Comparison of ENCODE assay signal across 17 mouse cellular contexts in the genomic region with DNA sequence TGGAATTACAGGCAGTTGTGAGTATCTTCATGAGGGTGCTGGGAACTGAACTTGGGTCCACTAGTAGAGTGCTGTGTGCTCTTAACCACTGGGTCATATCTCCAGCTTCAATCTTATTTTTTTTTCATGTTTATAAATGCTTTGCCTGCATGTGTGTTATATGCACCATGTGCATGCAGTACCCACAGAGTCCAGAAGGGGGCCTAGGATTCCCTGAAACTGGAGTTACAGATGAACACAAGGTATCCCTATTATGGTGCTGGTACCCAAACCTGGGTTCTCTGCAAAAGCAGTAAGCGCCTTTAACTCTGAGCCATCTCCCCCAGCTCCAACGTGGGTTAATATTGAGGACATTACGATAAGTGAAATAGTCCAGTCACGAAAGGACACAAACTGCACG. TPM values are rescaled to one million over a fixed set of nuclear protein-coding genes. Genes with fewer than 3 reads are reported as not detected.
DNase-seq lines count a peak whose midpoint lies in the region; ATAC-seq and TF ChIP-seq lines count a peak whose summit lies in the region.
"Had no signal": no experiment of that assay in that cellular context is flagged by ENCODE, and none has a peak within 500 bp of the region (broad histone marks: within the 10 kb centered on the region; RNA-seq: fewer than 3 reads in every experiment).

No protein-coding gene starts in this region.

- H3K9ac ChIP-seq in hindbrain, postnatal 0 days (replicated peaks; ENCODE audit: low read length), result no peak overlapping the region
- H3K9ac ChIP-seq in hindbrain, embryonic 13.5 days, result no peak overlapping the region
- H3K9ac ChIP-seq in lung, embryonic 14.5 days, result no peak overlapping the region
- H3K9ac ChIP-seq: forebrain, embryonic 13.5 days; kidney, embryonic 15.5 days; limb, embryonic 15.5 days; midbrain, embryonic 12.5 days; neural tube, embryonic 12.5 days had no signal

- H3K9me3 ChIP-seq in hindbrain, postnatal 0 days (ENCODE audit: low read length), result no peaks in the 10 kb centered on the region
- H3K9me3 ChIP-seq in hindbrain, embryonic 13.5 days, result no peaks in the 10 kb centered on the region
- peaks cover 4% of the 10 kb centered on the region; the same call in 1 of the 2 replicates for H3K9me3 ChIP-seq in lung, embryonic 14.5 days (ENCODE audit: low read depth, low read length)
- H3K9me3 ChIP-seq: forebrain, embryonic 13.5 days; heart, embryonic 10.5 days; kidney, embryonic 15.5 days; limb, embryonic 15.5 days; neural tube, embryonic 12.5 days had no signal

- no peak for DNase-seq in hindbrain, postnatal 0 days (ENCODE audit: low spot score)
- DNase-seq in lung, embryonic 14.5 days, result no peak
- DNase-seq in lung, postnatal 10 days, result no peak
- peak; percentile 53 for DNase-seq in ES-CJ7 (ENCODE audit: low read depth, low spot score)
- DNase-seq in brain, embryonic 14.5 days (ENCODE audit: low read depth), result no peak
- DNase-seq in urinary bladder, adult 18-20 months (ENCODE audit: low spot score in 2 of 2), result no peak
- DNase-seq: cerebellum, adult 9-11 months; lung, adult 2 months; right cerebral cortex, adult 18-20 months had no signal

- ATAC-seq in hindbrain, postnatal 0 days, result no peak
- ATAC-seq in hindbrain, embryonic 13.5 days (ENCODE audit: low FRiP score), result no peak
- ATAC-seq in lung, embryonic 14.5 days (ENCODE audit: insufficient read depth), result no peak

- no peak overlapping the region for H3K4me2 ChIP-seq in hindbrain, postnatal 0 days (ENCODE audit: low read depth, low read length)
- no peak overlapping the region for H3K4me2 ChIP-seq in hindbrain, embryonic 13.5 days
- no peak overlapping the region for H3K4me2 ChIP-seq in lung, embryonic 14.5 days
- H3K4me2 ChIP-seq: kidney, embryonic 15.5 days; limb, embryonic 15.5 days; midbrain, embryonic 12.5 days; neural tube, embryonic 12.5 days had no signal

- no peaks in the 10 kb centered on the region for H3K36me3 ChIP-seq in hindbrain, postnatal 0 days (ENCODE audit: insufficient read depth, low read length)
- no peaks in the 10 kb centered on the region for H3K36me3 ChIP-seq in hindbrain, embryonic 13.5 days
- no peaks in the 10 kb centered on the region for H3K36me3 ChIP-seq in lung, embryonic 14.5 days (ENCODE audit: insufficient read depth)
- H3K36me3 ChIP-seq: heart, embryonic 10.5 days; kidney, embryonic 15.5 days; limb, embryonic 15.5 days; neural tube, embryonic 12.5 days had no signal

- no peak overlapping the region for H3K27ac ChIP-seq in hindbrain, postnatal 0 days
- no peak overlapping the region for H3K27ac ChIP-seq in hindbrain, embryonic 13.5 days
- H3K27ac ChIP-seq in lung, embryonic 14.5 days (ENCODE audit: low read depth), result no peak overlapping the region
- H3K27ac ChIP-seq: heart, embryonic 10.5 days; kidney, embryonic 15.5 days; limb, embryonic 15.5 days; neural tube, embryonic 12.5 days had no signal

- H3K4me1 ChIP-seq in hindbrain, postnatal 0 days (ENCODE audit: insufficient read depth, low read length), result peaks cover 35% of the 10 kb centered on the region
- H3K4me1 ChIP-seq in hindbrain, embryonic 13.5 days (replicated peaks), result peaks cover 77% of the 10 kb centered on the region
- H3K4me1 ChIP-seq in lung, embryonic 14.5 days (ENCODE audit: insufficient read depth), result peaks cover 15% of the 10 kb centered on the region; the same call in 1 of the 2 replicates

- H3K4me3 ChIP-seq in hindbrain, postnatal 0 days (ENCODE audit: low read length), result no peak overlapping the region
- H3K4me3 ChIP-seq in hindbrain, embryonic 13.5 days, result no peak overlapping the region
- no peak overlapping the region for H3K4me3 ChIP-seq in lung, embryonic 14.5 days (ENCODE audit: low read depth, low read length)
- H3K4me3 ChIP-seq: forebrain, embryonic 13.5 days; heart, embryonic 10.5 days; kidney, embryonic 15.5 days; limb, embryonic 15.5 days; midbrain, embryonic 12.5 days; neural tube, embryonic 12.5 days had no signal

- 95% methylated on average over 5 of the region's 5 CpGs for WGBS in hindbrain, postnatal 0 days
- WGBS in hindbrain, embryonic 13.5 days, result over 99% methylated on average over 5 of the region's 5 CpGs
- WGBS in lung, embryonic 14.5 days, result 97% methylated on average over 5 of the region's 5 CpGs

- TF ChIP-seq POLR2A in brain, embryonic 14.5 days (IDR thresholded peaks at IDR 0.05; ENCODE audit: borderline replicate concordance, extremely low read depth, insufficient read depth, insufficient read length, poor library complexity, severe bottlenecking), result no peak

- H3K27me3 ChIP-seq in hindbrain, postnatal 0 days (ENCODE audit: insufficient read depth, low read length), result no peaks in the 10 kb centered on the region
- H3K27me3 ChIP-seq in hindbrain, embryonic 13.5 days, result no peaks in the 10 kb centered on the region
- H3K27me3 ChIP-seq in lung, embryonic 14.5 days (ENCODE audit: insufficient read depth, low read length), result no peaks in the 10 kb centered on the region
- H3K27me3 ChIP-seq: forebrain, embryonic 13.5 days; limb, embryonic 15.5 days; neural tube, embryonic 12.5 days had no signal

- TF ChIP-seq CTCF in hindbrain, postnatal 0 days (IDR thresholded peaks at IDR 0.05; ENCODE audit: low read depth), result peak; percentile 48
- TF ChIP-seq CTCF in lung, embryonic 14.5 days (IDR thresholded peaks at IDR 0.05; ENCODE audit: low read depth), result peak; percentile 41
- peak; percentile 49; the same call in 1 of the 2 replicates for TF ChIP-seq CTCF in brain, embryonic 14.5 days (IDR thresholded peaks at IDR 0.05; ENCODE audit: borderline replicate concordance, extremely low read depth, insufficient read depth, insufficient read length)

RNA-seq across cellular contexts. Expression of a gene that starts 52.5 kb away (rescaled TPM):
- total RNA-seq in hindbrain, postnatal 0 days (2014; rRNA removed), result 37.0 and 47.0 TPM in 2 replicates
- polyA plus RNA-seq in hindbrain, postnatal 0 days (2015; fragmentation: Nextera tagmentation; extraction: Ambion mirVana), result 12.3 and 14.8 TPM in 2 replicates
- 26.2 and 29.3 TPM in 2 replicates for polyA plus RNA-seq in hindbrain, embryonic 13.5 days (2015; fragmentation: Nextera tagmentation; extraction: Ambion mirVana)
- polyA plus RNA-seq in lung, embryonic 14.5 days (2014; fragmentation: Nextera tagmentation; extraction: Ambion mirVana), result 2.7 and 3.3 TPM in 2 replicates
- 68.2 and 68.8 TPM in 2 replicates for polyA plus RNA-seq in brain, embryonic 14.5 days (2012; rRNA removed)
- polyA plus RNA-seq: C2C12 had no signal
